Mouse (Mus musculus) heart, adult 2 months (tissue): ENCODE data around the gene Ctdspl. TPM values are rescaled to one million over a fixed set of nuclear protein-coding genes. Genes with fewer than 3 reads are reported as not detected.

Source experiments
- DNase-seq, 2 experiments: peaks; one replicate each; pipeline ENCODE4 v3.0.0; 2021
- H3K27ac ChIP-seq: fragments of 200-600 bp; 2 replicates; pipeline ENCODE4 v1.8.1; 2022
- H3K27me3 ChIP-seq: fragments of 200-500 bp; 2 replicates; pipeline ENCODE4 v1.6.1; 2012; ENCODE audit warnings: mild to moderate bottlenecking, low read length, inconsistent platforms, mixed read lengths; ENCODE audit not compliant: control insufficient read depth, insufficient read depth
- H3K36me3 ChIP-seq: fragments of 200-500 bp; 2 replicates; pipeline ENCODE4 v1.6.1; 2012; ENCODE audit warnings: low read length, inconsistent platforms; ENCODE audit not compliant: control insufficient read depth, insufficient read depth
- H3K4me1 ChIP-seq: fragments of 200-500 bp; 2 replicates; pipeline ENCODE4 v1.6.1; 2011; ENCODE audit warnings: low read length; ENCODE audit not compliant: control insufficient read depth, insufficient read depth
- H3K4me3 ChIP-seq: fragments of 200-600 bp; 2 replicates; pipeline ENCODE4 v1.8.1; 2022
- H3K79me2 ChIP-seq: fragments of 200-500 bp; replicated peaks from 2 replicates; pipeline ENCODE4 v1.6.1; 2012; ENCODE audit warnings: mild to moderate bottlenecking, inconsistent platforms, low read length, moderate library complexity, mixed read lengths; ENCODE audit not compliant: control insufficient read depth, insufficient read depth
- H3K9ac ChIP-seq: fragments of 200-500 bp; 2 replicates; pipeline ENCODE4 v1.6.1; 2012; ENCODE audit warnings: low read depth, mild to moderate bottlenecking, control low read depth, inconsistent platforms, low read length, mixed read lengths
- CTCF ChIP-seq: fragments of 200-600 bp; IDR thresholded peaks from 2 replicates; pipeline ENCODE4 v1.8.1; 2022; ENCODE audit warnings: antibody characterized with exemption, mild to moderate bottlenecking, moderate library complexity
- EP300 ChIP-seq: fragments of 200-500 bp; IDR thresholded peaks from 2 replicates; pipeline ENCODE4 v1.6.1; 2011; ENCODE audit warnings: low read depth, low read length, control low read depth; ENCODE audit not compliant: insufficient read depth
- POLR2A ChIP-seq: fragments of 200-500 bp; IDR thresholded peaks from 2 replicates; pipeline ENCODE4 v1.6.1; 2011; ENCODE audit warnings: mild to moderate bottlenecking, low read depth, low read length, control low read depth; ENCODE audit not compliant: insufficient read depth
- WGBS: fragments of 180-500 bp; shearing (Covaris S2); methylation state at CpG from one replicate; pipeline ENCODE4 v1.1.7; 2018; 5-methylcytosine and 5-hydroxymethylcytosine counted together
- intact Hi-C: fragments of 180-260 bp; cut with DNase I; formaldehyde crosslinking; loops from one replicate; pipeline ENCODE4 v1.15.1; 2025
- polyA plus RNA-seq: library from polyadenylated mRNA; depleted of rRNA; stranded (reverse); fragments of >200 nt; gene quantifications from 2 replicates; pipeline ENCODE4 v1.2.3, GENCODE M21; 2012
- total RNA-seq, 2 experiments: library from RNA; stranded (reverse); gene quantifications; 2 replicates each; pipeline ENCODE4 v1.2.3; 2021

Ctdspl gene
- total and polyA plus RNA-seq, 3 experiments = 8.5 to 9.7 (median 9.0) TPM

DNA sequence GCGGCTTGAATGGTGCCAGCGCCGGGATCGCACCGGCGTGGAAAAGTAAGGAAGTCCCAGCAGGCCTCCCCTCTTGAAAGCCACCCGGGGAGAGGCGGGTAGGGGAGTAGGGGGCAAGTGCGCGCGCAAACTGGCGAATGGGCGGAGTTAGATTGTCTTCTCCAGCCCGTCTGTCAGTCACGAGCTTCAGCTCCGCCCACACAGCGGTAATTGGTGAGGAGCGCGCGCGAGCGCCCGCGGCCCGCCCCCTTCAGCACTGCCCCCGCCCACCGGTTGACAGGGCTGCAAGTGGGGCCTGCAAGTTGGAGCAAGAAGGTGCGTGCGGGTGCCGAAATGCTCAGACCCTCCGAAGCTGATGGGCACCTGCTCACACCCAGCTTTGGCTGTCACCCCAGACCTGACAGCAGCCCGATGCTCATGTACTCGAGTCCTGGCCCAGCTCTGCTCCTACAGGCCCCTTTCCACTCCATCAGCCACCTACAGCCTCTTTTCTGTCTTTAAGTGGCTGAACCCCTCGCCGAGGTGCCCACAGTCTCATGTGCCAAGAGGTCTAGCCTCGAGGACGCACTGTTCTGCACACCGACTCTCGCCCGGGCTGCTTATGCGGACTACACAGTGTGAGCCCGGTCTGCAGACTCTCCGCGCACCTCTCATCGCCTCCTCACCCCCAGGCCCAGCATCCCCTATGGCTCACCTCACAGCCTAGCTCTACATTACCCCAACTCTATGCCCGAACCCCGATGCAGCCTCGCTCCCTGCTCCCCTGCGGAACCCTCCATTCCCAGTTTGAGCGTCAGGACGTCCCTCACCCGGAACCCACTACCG is 755 bp upstream of the Ctdspl start:
- peak; percentile 96 to 97 for DNase-seq
- TF ChIP-seq CTCF (no peak), POLR2A (peak; percentile 82)
- WGBS = under 1% methylated on average over 53 of the region's 53 CpGs
- no peaks in the 10 kb centered on the region for H3K79me2 ChIP-seq
- peaks cover 4% of the 10 kb centered on the region for H3K4me1 ChIP-seq
- H3K27me3 ChIP-seq = no peaks in the 10 kb centered on the region
- H3K4me3 ChIP-seq = peak overlapping the region; percentile 90
- H3K27ac ChIP-seq = peak overlapping the region; percentile 81
- H3K9ac ChIP-seq = peak overlapping the region; percentile 81
- intact Hi-C loops = loop anchor here (2.0 kb wide), 1 partner anchor 49 kb away; no protein-coding TSS in a partner anchor
- H3K36me3 ChIP-seq = no peaks in the 10 kb centered on the region

DNA sequence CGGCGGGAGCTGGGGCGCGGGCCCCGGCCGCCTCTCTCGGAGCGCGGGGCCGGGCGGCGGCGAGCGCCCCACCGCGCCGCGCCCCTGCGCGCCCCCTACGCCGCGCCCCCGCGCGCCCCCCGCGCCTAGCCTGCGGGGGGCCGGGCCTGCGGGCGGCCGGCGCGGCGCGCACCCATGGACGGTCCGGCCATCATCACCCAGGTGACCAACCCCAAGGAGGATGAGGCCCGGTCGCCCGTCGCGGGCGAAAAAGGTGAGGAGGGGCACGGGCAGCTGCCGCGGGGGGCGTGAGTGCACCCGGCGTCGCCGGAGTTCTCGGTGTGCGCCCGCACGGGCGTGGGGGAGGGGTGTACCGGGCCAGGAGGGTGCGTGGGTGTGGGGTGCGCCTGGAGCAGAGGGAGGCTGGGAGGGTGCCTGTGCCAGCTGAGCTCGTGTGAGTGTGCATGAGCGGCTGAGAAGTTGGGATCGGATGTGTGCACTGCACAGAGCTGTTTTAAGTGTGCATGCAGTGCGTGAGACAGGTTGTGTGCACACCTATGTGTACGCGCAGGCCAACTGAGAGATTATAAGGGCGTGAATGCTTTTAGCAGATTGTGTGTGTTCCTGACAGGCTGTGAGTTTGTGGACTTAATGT is 552 bp downstream of the Ctdspl start:
- Histone ChIP-seq H3K79me2 (no peaks in the 10 kb centered on the region), H3K36me3 (no peaks in the 10 kb centered on the region), H3K4me3 (peak overlapping the region; percentile 63), H3K4me1 (peaks cover 3% of the 10 kb centered on the region), H3K27me3 (no peaks in the 10 kb centered on the region), H3K27ac (peak overlapping the region; percentile 42), H3K9ac (peak overlapping the region; percentile 71)
- intact Hi-C loops = loop anchor here (2.0 kb wide), 1 partner anchor 48 kb away; no protein-coding TSS in a partner anchor
- TF ChIP-seq POLR2A = no peak
- no peak for TF ChIP-seq EP300
- no peak for TF ChIP-seq CTCF
- 6% methylated on average over 61 of the region's 68 CpGs for WGBS
- peak; percentile 58 to 63 for DNase-seq

DNA sequence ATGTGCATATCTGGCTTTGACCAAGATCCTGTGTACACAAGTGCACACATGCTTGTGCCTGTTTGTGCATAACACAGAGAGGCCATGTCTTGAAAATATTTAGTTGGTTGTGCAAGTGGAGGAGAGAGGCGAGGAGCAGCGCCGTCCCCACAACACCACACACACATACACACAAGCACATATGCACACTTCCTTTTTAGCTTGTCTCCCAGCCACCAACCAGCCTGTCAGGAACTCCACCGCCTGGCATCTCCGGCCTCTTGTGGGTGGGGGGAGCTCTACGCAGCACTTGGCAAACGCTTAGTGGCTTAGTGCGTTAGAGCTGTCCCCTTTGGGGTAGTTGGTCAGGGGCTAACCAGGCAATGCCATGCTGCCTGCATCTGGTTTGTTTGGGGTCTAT is 1.2 kb downstream of the Ctdspl start:
- WGBS = 43% methylated on average over 8 of the region's 8 CpGs
- Histone ChIP-seq H3K4me3 (peak overlapping the region; percentile 63), H3K36me3 (no peaks in the 10 kb centered on the region), H3K9ac (no peak overlapping the region), H3K4me1 (peaks cover 3% of the 10 kb centered on the region), H3K27me3 (no peaks in the 10 kb centered on the region), H3K27ac (peak overlapping the region; percentile 26), H3K79me2 (no peaks in the 10 kb centered on the region)
- DNase-seq = no peak
- intact Hi-C loops = loop anchor here (2.0 kb wide), 1 partner anchor 47 kb away; no protein-coding TSS in a partner anchor
- TF ChIP-seq POLR2A (no peak), CTCF (no peak), EP300 (no peak)

DNA sequence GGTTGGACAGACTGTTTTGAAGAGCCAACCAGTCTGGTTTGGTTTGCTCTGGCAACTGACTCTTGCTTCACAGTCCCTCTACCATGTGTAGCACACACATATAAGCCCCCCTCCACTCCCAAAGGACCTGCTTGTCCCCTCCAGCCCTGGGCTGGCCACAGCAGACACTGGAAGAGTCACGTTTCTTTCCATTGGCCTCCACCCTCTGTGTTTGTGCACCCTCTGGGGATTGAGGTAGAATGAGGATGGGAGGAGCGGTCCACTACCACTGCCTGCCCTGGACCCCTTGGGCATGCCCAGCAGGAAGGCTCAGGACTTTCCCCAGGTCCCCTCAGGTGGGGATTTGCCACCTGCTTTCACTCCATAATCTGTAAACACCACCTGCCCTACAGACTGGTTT is 1.8 kb downstream of the Ctdspl start:
- DNase-seq = no peak
- Histone ChIP-seq H3K27ac (peak overlapping the region; percentile 26), H3K4me3 (no peak overlapping the region), H3K27me3 (no peaks in the 10 kb centered on the region), H3K4me1 (peaks cover 3% of the 10 kb centered on the region), H3K36me3 (no peaks in the 10 kb centered on the region), H3K9ac (no peak overlapping the region), H3K79me2 (no peaks in the 10 kb centered on the region)
- intact Hi-C loops = no loop called here
- WGBS = 69% methylated on average over 2 of the region's 2 CpGs
- TF ChIP-seq EP300 = no peak
- no peak for TF ChIP-seq POLR2A
- no peak for TF ChIP-seq CTCF

DNA sequence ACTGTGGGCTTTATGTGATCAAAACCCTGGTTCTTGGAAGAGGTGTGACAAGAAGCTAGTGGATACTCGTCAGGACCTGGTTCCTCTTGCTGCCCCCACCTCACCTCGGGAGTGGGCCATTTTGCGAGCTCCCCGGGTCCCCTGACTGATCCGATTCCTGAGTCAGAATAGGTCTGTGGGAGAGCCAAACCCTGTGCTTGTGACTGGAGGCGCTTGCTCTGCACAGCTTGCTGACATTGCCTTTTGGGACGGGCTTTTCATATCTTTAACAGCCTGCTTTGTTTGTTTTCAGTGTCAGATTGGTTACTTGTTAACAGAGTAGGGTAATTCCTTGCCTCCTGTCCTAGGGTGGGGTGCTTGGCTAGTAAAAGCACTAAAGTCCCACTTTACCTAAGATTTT is 2.4 kb downstream of the Ctdspl start:
- Histone ChIP-seq H3K27ac (peak overlapping the region; percentile 33; the same call in 1 of the 2 replicates), H3K4me1 (peaks cover 3% of the 10 kb centered on the region), H3K79me2 (no peaks in the 10 kb centered on the region), H3K4me3 (no peak overlapping the region), H3K9ac (no peak overlapping the region), H3K27me3 (no peaks in the 10 kb centered on the region), H3K36me3 (no peaks in the 10 kb centered on the region)
- DNase-seq = no peak
- no peak for TF ChIP-seq CTCF
- no peak for TF ChIP-seq POLR2A
- TF ChIP-seq EP300 = no peak
- intact Hi-C loops = no loop called here
- WGBS = 68% methylated on average over 7 of the region's 7 CpGs

DNA sequence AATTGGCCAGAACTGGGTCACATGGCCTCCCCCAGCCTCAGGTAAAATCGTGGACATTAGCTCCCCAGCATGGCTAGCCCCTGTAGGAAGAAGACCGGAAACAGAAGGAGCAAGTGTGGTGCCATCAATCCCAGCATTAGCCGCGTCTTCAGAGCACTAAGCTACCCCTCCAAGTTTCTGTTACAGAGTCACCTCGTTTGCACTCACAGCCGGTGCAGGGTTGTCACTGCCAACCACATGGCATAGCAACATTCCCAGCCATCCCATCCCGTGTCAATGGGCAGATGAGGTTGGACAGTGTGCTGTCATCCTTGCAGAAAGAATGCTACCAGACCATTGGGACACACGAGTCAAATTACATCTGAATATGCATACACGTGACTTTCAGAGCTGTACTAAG is 4.4 kb downstream of the Ctdspl start:
- WGBS = 70% methylated on average over 9 of the region's 9 CpGs
- H3K4me1 ChIP-seq = peaks cover 2% of the 10 kb centered on the region; the same call in 1 of the 2 replicates
- no peak overlapping the region for H3K9ac ChIP-seq
- TF ChIP-seq POLR2A = no peak
- no peak for TF ChIP-seq EP300
- TF ChIP-seq CTCF = no peak
- H3K4me3 ChIP-seq = no peak overlapping the region
- H3K27me3 ChIP-seq = no peaks in the 10 kb centered on the region
- H3K27ac ChIP-seq = no peak overlapping the region; the same call in 1 of the 2 replicates
- H3K36me3 ChIP-seq = no peaks in the 10 kb centered on the region; the same call in 1 of the 2 replicates
- intact Hi-C loops = no loop called here
- DNase-seq = no peak
- no peaks in the 10 kb centered on the region for H3K79me2 ChIP-seq
